Mouse (Mus musculus) MEL (cell line): Measurements from ENCODE around the gene Asb4. TPM values are rescaled to one million over a fixed set of nuclear protein-coding genes. Genes with fewer than 3 reads are reported as not detected.

Experiments
- DNase-seq: peaks from one replicate; pipeline ENCODE4 v3.0.0; 2011; ENCODE audit warnings: low read depth, low spot score
- H3K27ac ChIP-seq: 2 replicates; pipeline ENCODE4 v1.5.1; 2012; ENCODE audit warnings: low read depth, mild to moderate bottlenecking, control low read depth, low read length, moderate library complexity; ENCODE audit not compliant: control insufficient read depth
- H3K27me3 ChIP-seq, 2 experiments: fragments of 150-350 bp in 1 of 2; sonication (generic) in 1 of 2; 2 replicates each; pipeline ENCODE4 v1.6.1; 2012; ENCODE audit warnings: low read length in 2 of 2, mild to moderate bottlenecking in 2 of 2, improper control_type of control experiment in 1 of 2, moderate library complexity in 1 of 2; ENCODE audit not compliant: insufficient read depth in 2 of 2, control insufficient read depth in 1 of 2
- H3K36me3 ChIP-seq, 2 experiments: 2 replicates each; pipeline ENCODE4 v1.6.1; 2012 to 2014; ENCODE audit warnings: low read length in 2 of 2, improper control_type of control experiment in 1 of 2, inconsistent platforms in 1 of 2, mild to moderate bottlenecking in 1 of 2; ENCODE audit not compliant: insufficient read depth in 2 of 2, control insufficient read depth in 1 of 2
- H3K4me1 ChIP-seq, 2 experiments: fragments of 150-350 bp in 1 of 2; sonication (generic) in 1 of 2; 2 replicates each; pipeline ENCODE4 v1.6.1; 2012; ENCODE audit warnings: low read length in 2 of 2, improper control_type of control experiment in 1 of 2, mild to moderate bottlenecking in 1 of 2; ENCODE audit not compliant: insufficient read depth in 2 of 2, control insufficient read depth in 1 of 2
- H3K4me3 ChIP-seq, 2 experiments: fragments of 150-350 bp in 1 of 2; sonication (generic) in 1 of 2; 2 replicates each; pipeline ENCODE4 v1.5.1; 2012; ENCODE audit warnings: low read depth in 2 of 2, low read length in 2 of 2, mild to moderate bottlenecking in 2 of 2, moderate library complexity in 2 of 2, control low read depth in 1 of 2, improper control_type of control experiment in 1 of 2; ENCODE audit not compliant: control insufficient read depth in 1 of 2, insufficient read depth in 1 of 2
- H3K79me2 ChIP-seq: 2 replicates; pipeline ENCODE4 v1.6.1; 2012; ENCODE audit warnings: mild to moderate bottlenecking, low read length, moderate library complexity; ENCODE audit not compliant: control insufficient read depth, poor library complexity, insufficient read depth
- H3K9ac ChIP-seq: 2 replicates; pipeline ENCODE4 v1.6.1; 2012; ENCODE audit warnings: low read depth, mild to moderate bottlenecking, control low read depth, low read length, moderate library complexity; ENCODE audit not compliant: control insufficient read depth, poor library complexity, severe bottlenecking
- H3K9me3 ChIP-seq: fragments of 150-350 bp; sonication (generic); replicated peaks from 2 replicates; pipeline ENCODE4 v1.6.1; 2012; ENCODE audit warnings: mild to moderate bottlenecking, low read length, improper control_type of control experiment, moderate library complexity; ENCODE audit not compliant: insufficient read depth
- BHLHE40 ChIP-seq: IDR thresholded peaks from 2 replicates; pipeline ENCODE4 v1.6.1; 2012; ENCODE audit warnings: low read depth, mild to moderate bottlenecking, inconsistent platforms, low read length, improper control_type of control experiment, borderline replicate concordance
- CHD1 ChIP-seq: IDR thresholded peaks from 2 replicates; pipeline ENCODE4 v1.6.1; 2012; ENCODE audit warnings: low read depth, mild to moderate bottlenecking, inconsistent platforms, low read length, improper control_type of control experiment
- CHD2 ChIP-seq: IDR thresholded peaks from 2 replicates; pipeline ENCODE4 v1.6.1; 2011; ENCODE audit warnings: low read length, improper control_type of control experiment
- ELF1 ChIP-seq: IDR thresholded peaks from 2 replicates; pipeline ENCODE4 v1.6.1; 2014; ENCODE audit warnings: low read depth, mild to moderate bottlenecking, inconsistent platforms, low read length, improper control_type of control experiment, moderate library complexity
- GABPA ChIP-seq: IDR thresholded peaks from 2 replicates; pipeline ENCODE4 v1.6.1; 2012; ENCODE audit warnings: low read depth, mild to moderate bottlenecking, inconsistent platforms, low read length, improper control_type of control experiment, moderate library complexity
- HCFC1 ChIP-seq: IDR thresholded peaks from 2 replicates; pipeline ENCODE4 v1.6.1; 2012; ENCODE audit warnings: low read depth, mild to moderate bottlenecking, inconsistent platforms, low read length, improper control_type of control experiment, moderate library complexity
- JUND ChIP-seq: IDR thresholded peaks from 2 replicates; pipeline ENCODE4 v1.6.1; 2011; ENCODE audit warnings: low read depth, mild to moderate bottlenecking, improper control_type of control experiment, low read length
- MAX ChIP-seq: IDR thresholded peaks from 2 replicates; pipeline ENCODE4 v1.6.1; 2011; ENCODE audit warnings: low read length, improper control_type of control experiment
- MXI1 ChIP-seq: IDR thresholded peaks from 2 replicates; pipeline ENCODE4 v1.6.1; 2011; ENCODE audit warnings: mild to moderate bottlenecking, low read depth, low read length, improper control_type of control experiment
- MYB ChIP-seq: IDR thresholded peaks from 2 replicates; pipeline ENCODE4 v1.6.1; 2011; ENCODE audit warnings: mild to moderate bottlenecking, low read depth, low read length, improper control_type of control experiment
- NELFE ChIP-seq: IDR thresholded peaks from 2 replicates; pipeline ENCODE4 v1.6.1; 2011; ENCODE audit warnings: low read depth, low read length, improper control_type of control experiment
- RAD21 ChIP-seq: IDR thresholded peaks from 2 replicates; pipeline ENCODE4 v1.6.1; 2011; ENCODE audit warnings: mild to moderate bottlenecking, low read depth, low read length, improper control_type of control experiment
- RCOR1 ChIP-seq: IDR thresholded peaks from 2 replicates; pipeline ENCODE4 v1.6.1; 2012; ENCODE audit warnings: low read depth, mild to moderate bottlenecking, inconsistent platforms, low read length, improper control_type of control experiment
- SIN3A ChIP-seq: IDR thresholded peaks from 2 replicates; pipeline ENCODE4 v1.6.1; 2012; ENCODE audit warnings: low read length, improper control_type of control experiment, inconsistent platforms
- SMC3 ChIP-seq: IDR thresholded peaks from 2 replicates; pipeline ENCODE4 v1.6.1; 2011; ENCODE audit warnings: low read depth, low read length, improper control_type of control experiment
- TAL1 ChIP-seq: IDR thresholded peaks from 2 replicates; pipeline ENCODE4 v1.6.1; 2012; ENCODE audit warnings: mild to moderate bottlenecking, inconsistent platforms, low read length, moderate library complexity, mixed read lengths
- TCF12 ChIP-seq: IDR thresholded peaks from 2 replicates; pipeline ENCODE4 v1.6.1; 2014; ENCODE audit warnings: low read depth, mild to moderate bottlenecking, inconsistent platforms, low read length, improper control_type of control experiment, moderate library complexity
- UBTF ChIP-seq: IDR thresholded peaks from 2 replicates; pipeline ENCODE4 v1.6.1; 2012; ENCODE audit warnings: low read depth, mild to moderate bottlenecking, inconsistent platforms, low read length, improper control_type of control experiment, moderate library complexity, borderline replicate concordance; ENCODE audit not compliant: insufficient read depth
- ZKSCAN1 ChIP-seq: IDR thresholded peaks from 2 replicates; pipeline ENCODE4 v1.6.1; 2012; ENCODE audit warnings: low read depth, mild to moderate bottlenecking, inconsistent platforms, low read length, improper control_type of control experiment, moderate library complexity
- ZMIZ1 ChIP-seq: IDR thresholded peaks from 2 replicates; pipeline ENCODE4 v1.6.1; 2012; ENCODE audit warnings: low read depth, mild to moderate bottlenecking, inconsistent platforms, low read length, improper control_type of control experiment, moderate library complexity
- ZNF384 ChIP-seq: IDR thresholded peaks from 2 replicates; pipeline ENCODE4 v1.6.1; 2012; ENCODE audit warnings: low read depth, mild to moderate bottlenecking, inconsistent platforms, low read length, improper control_type of control experiment
- polyA plus RNA-seq, 2 experiments: library from polyadenylated mRNA; stranded (reverse) in 1 of 2; unstranded in 1 of 2; fragments of >175 nt in 1 of 2; fragments of >200 nt in 1 of 2; gene quantifications; 2 replicates each; pipeline versions ENCODE4 v1.2.1 to v1.2.4; 2012; ENCODE audit warnings: low replicate concordance in 2 of 2, low read depth in 1 of 2; ENCODE audit not compliant: insufficient read length in 2 of 2, insufficient read depth in 1 of 2, missing spikeins in 1 of 2
- total RNA-seq: library from RNA; depleted of rRNA; stranded (reverse); fragments of 300-350 nt; gene quantifications from 2 replicates; pipeline ENCODE4 v1.2.3, GENCODE M21; 2012

The Asb4 gene
- total and polyA plus RNA-seq, 3 experiments, result not detected

- no peaks in the 10 kb centered on the region for H3K36me3 ChIP-seq
- no peak for TF ChIP-seq MYB
- no peak for TF ChIP-seq RAD21
- TF ChIP-seq NELFE, result no peak
- no peak for TF ChIP-seq HCFC1
- no peak for TF ChIP-seq MAX
- TF ChIP-seq CHD2, result no peak
- TF ChIP-seq JUND, result no peak
- no peak for TF ChIP-seq ZKSCAN1
- no peak for TF ChIP-seq BHLHE40
- TF ChIP-seq ELF1, result no peak
- TF ChIP-seq SIN3A, result no peak
- TF ChIP-seq CHD1, result no peak
- no peak for TF ChIP-seq SMC3
- TF ChIP-seq ZMIZ1, result no peak
- TF ChIP-seq, all 39 proteins: peak for 0
- peaks cover 1 to 8% of the 10 kb centered on the region in 2 experiments; a peak in 3 of 4 replicates for H3K27me3 ChIP-seq
- no peaks in the 10 kb centered on the region for H3K79me2 ChIP-seq
- no peak overlapping the region for H3K9ac ChIP-seq
- no peak overlapping the region for H3K27ac ChIP-seq
- H3K4me1 ChIP-seq, result no peaks in the 10 kb centered on the region
- DNase-seq, result no peak
- H3K9me3 ChIP-seq, result no peaks in the 10 kb centered on the region
- no peak overlapping the region for H3K4me3 ChIP-seq
These were observed 6.3 kb upstream of the Asb4 start for GRCm38 (mm10) chr6:5376884-5377283.

GRCm38 (mm10) chr6:5379048-5379447, 4.1 kb upstream of the Asb4 start:
- Histone ChIP-seq H3K36me3 (no peaks in the 10 kb centered on the region), H3K4me3 (no peak overlapping the region), H3K27ac (no peak overlapping the region), H3K9me3 (no peaks in the 10 kb centered on the region), H3K9ac (no peak overlapping the region), H3K79me2 (no peaks in the 10 kb centered on the region), H3K27me3 (peaks cover 1 to 6% of the 10 kb centered on the region in 2 experiments; a peak in 3 of 4 replicates), H3K4me1 (no peaks in the 10 kb centered on the region)
- TF ChIP-seq TAL1 (no peak), SIN3A (no peak), MAX (no peak), GABPA (no peak), MXI1 (no peak), RCOR1 (no peak), UBTF (no peak), TCF12 (no peak), ZNF384 (no peak)
- no peak for DNase-seq
